Mouse (Mus musculus) MEL (cell line): ENCODE measurements around the gene Hoxc6. TPM values are rescaled to one million over a fixed set of nuclear protein-coding genes. Genes with fewer than 3 reads are reported as not detected.

ENCODE experiments used
- DNase-seq: peaks from one replicate; pipeline ENCODE4 v3.0.0; 2011; ENCODE audit warnings: low read depth, low spot score
- H3K27ac ChIP-seq: 2 replicates; pipeline ENCODE4 v1.5.1; 2012; ENCODE audit warnings: low read depth, mild to moderate bottlenecking, control low read depth, low read length, moderate library complexity; ENCODE audit not compliant: control insufficient read depth
- H3K27me3 ChIP-seq, 2 experiments: fragments of 150-350 bp in 1 of 2; sonication (generic) in 1 of 2; 2 replicates each; pipeline ENCODE4 v1.6.1; 2012; ENCODE audit warnings: low read length in 2 of 2, mild to moderate bottlenecking in 2 of 2, improper control_type of control experiment in 1 of 2, moderate library complexity in 1 of 2; ENCODE audit not compliant: insufficient read depth in 2 of 2, control insufficient read depth in 1 of 2
- H3K36me3 ChIP-seq, 2 experiments: 2 replicates each; pipeline ENCODE4 v1.6.1; 2012 to 2014; ENCODE audit warnings: low read length in 2 of 2, improper control_type of control experiment in 1 of 2, inconsistent platforms in 1 of 2, mild to moderate bottlenecking in 1 of 2; ENCODE audit not compliant: insufficient read depth in 2 of 2, control insufficient read depth in 1 of 2
- H3K4me1 ChIP-seq, 2 experiments: fragments of 150-350 bp in 1 of 2; sonication (generic) in 1 of 2; 2 replicates each; pipeline ENCODE4 v1.6.1; 2012; ENCODE audit warnings: low read length in 2 of 2, improper control_type of control experiment in 1 of 2, mild to moderate bottlenecking in 1 of 2; ENCODE audit not compliant: insufficient read depth in 2 of 2, control insufficient read depth in 1 of 2
- H3K4me3 ChIP-seq, 2 experiments: fragments of 150-350 bp in 1 of 2; sonication (generic) in 1 of 2; 2 replicates each; pipeline ENCODE4 v1.5.1; 2012; ENCODE audit warnings: low read depth in 2 of 2, low read length in 2 of 2, mild to moderate bottlenecking in 2 of 2, moderate library complexity in 2 of 2, control low read depth in 1 of 2, improper control_type of control experiment in 1 of 2; ENCODE audit not compliant: control insufficient read depth in 1 of 2, insufficient read depth in 1 of 2
- H3K79me2 ChIP-seq: 2 replicates; pipeline ENCODE4 v1.6.1; 2012; ENCODE audit warnings: mild to moderate bottlenecking, low read length, moderate library complexity; ENCODE audit not compliant: control insufficient read depth, poor library complexity, insufficient read depth
- H3K9ac ChIP-seq: 2 replicates; pipeline ENCODE4 v1.6.1; 2012; ENCODE audit warnings: low read depth, mild to moderate bottlenecking, control low read depth, low read length, moderate library complexity; ENCODE audit not compliant: control insufficient read depth, poor library complexity, severe bottlenecking
- H3K9me3 ChIP-seq: fragments of 150-350 bp; sonication (generic); replicated peaks from 2 replicates; pipeline ENCODE4 v1.6.1; 2012; ENCODE audit warnings: mild to moderate bottlenecking, low read length, improper control_type of control experiment, moderate library complexity; ENCODE audit not compliant: insufficient read depth
- CHD1 ChIP-seq: IDR thresholded peaks from 2 replicates; pipeline ENCODE4 v1.6.1; 2012; ENCODE audit warnings: low read depth, mild to moderate bottlenecking, inconsistent platforms, low read length, improper control_type of control experiment
- CHD2 ChIP-seq: IDR thresholded peaks from 2 replicates; pipeline ENCODE4 v1.6.1; 2011; ENCODE audit warnings: low read length, improper control_type of control experiment
- CTCF ChIP-seq, 3 experiments: IDR thresholded peaks in 2 of 3; conservative IDR thresholded peaks in 1 of 3; 2 replicates each; pipeline ENCODE4 v1.5.1; 2011 to 2012; ENCODE audit warnings: low read length in 3 of 3, low read depth in 2 of 3, mild to moderate bottlenecking in 2 of 3, improper control_type of control experiment in 1 of 3, inconsistent platforms in 1 of 3, mixed read lengths in 1 of 3, moderate library complexity in 1 of 3; ENCODE audit not compliant: control insufficient read depth in 1 of 3, insufficient read depth in 1 of 3, poor library complexity in 1 of 3, severe bottlenecking in 1 of 3
- E2F4 ChIP-seq: IDR thresholded peaks from 2 replicates; pipeline ENCODE4 v1.6.1; 2011; ENCODE audit warnings: low read depth, low read length, improper control_type of control experiment, borderline replicate concordance
- ETS1 ChIP-seq: IDR thresholded peaks from 2 replicates; pipeline ENCODE4 v1.6.1; 2012; ENCODE audit warnings: low read depth, mild to moderate bottlenecking, inconsistent platforms, low read length, improper control_type of control experiment, moderate library complexity
- GABPA ChIP-seq: IDR thresholded peaks from 2 replicates; pipeline ENCODE4 v1.6.1; 2012; ENCODE audit warnings: low read depth, mild to moderate bottlenecking, inconsistent platforms, low read length, improper control_type of control experiment, moderate library complexity
- GATA1 ChIP-seq: IDR thresholded peaks from 2 replicates; pipeline ENCODE4 v1.6.1; 2011; ENCODE audit warnings: low read depth, low read length, improper control_type of control experiment
- HCFC1 ChIP-seq: IDR thresholded peaks from 2 replicates; pipeline ENCODE4 v1.6.1; 2012; ENCODE audit warnings: low read depth, mild to moderate bottlenecking, inconsistent platforms, low read length, improper control_type of control experiment, moderate library complexity
- KAT2A ChIP-seq: conservative IDR thresholded peaks from 2 replicates; pipeline ENCODE4 v1.6.1; 2012; ENCODE audit warnings: low read depth, low read length, improper control_type of control experiment, inconsistent platforms
- MAFK ChIP-seq: IDR thresholded peaks from 2 replicates; pipeline ENCODE4 v1.6.1; 2011; ENCODE audit warnings: low read depth, mild to moderate bottlenecking, low read length, improper control_type of control experiment, borderline replicate concordance
- MAZ ChIP-seq: IDR thresholded peaks from 2 replicates; pipeline ENCODE4 v1.6.1; 2012; ENCODE audit warnings: low read depth, mild to moderate bottlenecking, inconsistent platforms, low read length, improper control_type of control experiment
- MEF2A ChIP-seq: IDR thresholded peaks from 2 replicates; pipeline ENCODE4 v1.6.1; 2014; ENCODE audit warnings: low read depth, mild to moderate bottlenecking, inconsistent platforms, low read length, improper control_type of control experiment; ENCODE audit not compliant: poor library complexity, insufficient replicate concordance, severe bottlenecking; ENCODE audit errors: extremely low read depth
- MXI1 ChIP-seq: IDR thresholded peaks from 2 replicates; pipeline ENCODE4 v1.6.1; 2011; ENCODE audit warnings: mild to moderate bottlenecking, low read depth, low read length, improper control_type of control experiment
- MYC ChIP-seq: IDR thresholded peaks from 2 replicates; pipeline ENCODE4 v1.6.1; 2011; ENCODE audit warnings: low read depth, mild to moderate bottlenecking, low read length, improper control_type of control experiment, moderate library complexity
- NELFE ChIP-seq: IDR thresholded peaks from 2 replicates; pipeline ENCODE4 v1.6.1; 2011; ENCODE audit warnings: low read depth, low read length, improper control_type of control experiment
- POLR2A ChIP-seq, 2 experiments: IDR thresholded peaks; 2 replicates each; pipeline ENCODE4 v1.6.1; 2011 to 2012; ENCODE audit warnings: low read length in 2 of 2, mild to moderate bottlenecking in 2 of 2, control low read depth in 1 of 2, improper control_type of control experiment in 1 of 2, low read depth in 1 of 2, moderate library complexity in 1 of 2; ENCODE audit not compliant: control insufficient read depth in 1 of 2, insufficient read depth in 1 of 2, poor library complexity in 1 of 2
- POLR2AphosphoS2 ChIP-seq: IDR thresholded peaks from 2 replicates; pipeline ENCODE4 v1.6.1; 2011; ENCODE audit warnings: low read length, improper control_type of control experiment
- RCOR1 ChIP-seq: IDR thresholded peaks from 2 replicates; pipeline ENCODE4 v1.6.1; 2012; ENCODE audit warnings: low read depth, mild to moderate bottlenecking, inconsistent platforms, low read length, improper control_type of control experiment
- SMC3 ChIP-seq: IDR thresholded peaks from 2 replicates; pipeline ENCODE4 v1.6.1; 2011; ENCODE audit warnings: low read depth, low read length, improper control_type of control experiment
- TBP ChIP-seq: IDR thresholded peaks from 2 replicates; pipeline ENCODE4 v1.8.0; 2011; ENCODE audit warnings: low read depth, low read length, improper control_type of control experiment
- UBTF ChIP-seq: IDR thresholded peaks from 2 replicates; pipeline ENCODE4 v1.6.1; 2012; ENCODE audit warnings: low read depth, mild to moderate bottlenecking, inconsistent platforms, low read length, improper control_type of control experiment, moderate library complexity, borderline replicate concordance; ENCODE audit not compliant: insufficient read depth
- USF1 ChIP-seq: IDR thresholded peaks from 2 replicates; pipeline ENCODE4 v1.6.1; 2014; ENCODE audit warnings: low read depth, mild to moderate bottlenecking, inconsistent platforms, low read length, improper control_type of control experiment, moderate library complexity
- polyA plus RNA-seq, 2 experiments: library from polyadenylated mRNA; stranded (reverse) in 1 of 2; unstranded in 1 of 2; fragments of >175 nt in 1 of 2; fragments of >200 nt in 1 of 2; gene quantifications; 2 replicates each; pipeline versions ENCODE4 v1.2.1 to v1.2.4; 2012; ENCODE audit warnings: low replicate concordance in 2 of 2, low read depth in 1 of 2; ENCODE audit not compliant: insufficient read length in 2 of 2, insufficient read depth in 1 of 2, missing spikeins in 1 of 2
- total RNA-seq: library from RNA; depleted of rRNA; stranded (reverse); fragments of 300-350 nt; gene quantifications from 2 replicates; pipeline ENCODE4 v1.2.3, GENCODE M21; 2012

Hoxc6 gene
- total and polyA plus RNA-seq, 3 experiments: 2.3 to 9.4 TPM; not detected in 1

DNA sequence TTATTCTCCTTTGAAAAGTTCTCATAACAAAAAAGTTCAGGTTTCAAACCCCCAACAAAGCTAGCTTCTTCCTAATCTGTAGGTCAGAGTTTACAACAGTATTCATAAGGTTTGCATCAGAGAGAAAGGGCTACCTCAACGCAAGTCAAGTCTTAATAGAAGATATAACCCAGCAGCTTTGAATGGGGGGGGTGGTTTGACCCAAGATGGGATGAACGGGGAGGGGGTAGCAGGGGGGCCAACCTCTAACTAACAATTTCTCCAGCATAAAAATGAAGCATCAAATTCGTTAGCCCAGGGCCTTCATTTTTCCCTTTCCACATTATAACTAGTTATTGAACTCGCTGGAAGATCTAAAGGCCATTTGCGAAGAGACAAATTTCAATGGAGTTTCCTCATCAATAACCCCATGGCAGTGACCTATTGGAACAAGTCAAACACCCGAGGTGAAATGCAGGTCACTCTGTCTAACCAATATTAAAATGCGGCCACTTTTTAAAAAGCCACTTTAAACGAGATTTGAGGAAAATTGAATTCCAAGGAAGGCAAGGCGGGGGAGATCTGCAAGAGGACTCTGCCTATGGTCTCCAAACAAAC is 31.0 kb downstream of the Hoxc6 start:
- Histone ChIP-seq H3K27me3 (no peaks in the 10 kb centered on the region), H3K4me3 (no peak overlapping the region), H3K4me1 (peaks cover 0 to 9% of the 10 kb centered on the region in 2 experiments; a peak in 3 of 4 replicates), H3K9ac (no peak overlapping the region), H3K9me3 (no peaks in the 10 kb centered on the region), H3K36me3 (no peaks in the 10 kb centered on the region), H3K27ac (no peak overlapping the region), H3K79me2 (no peaks in the 10 kb centered on the region)
- DNase-seq: no peak
- TF ChIP-seq E2F4 (no peak), NELFE (no peak), CTCF (IDR thresholded peaks at IDR 0.05 in 2 of 3, conservative IDR thresholded peaks at IDR 0.05 in 1 of 3; ENCODE audit: control insufficient read depth in 1 of 3, insufficient read depth in 1 of 3, low read depth in 2 of 3, low read length in 3 of 3, poor library complexity in 1 of 3, severe bottlenecking in 1 of 3) (no peak), MEF2A (no peak), MYC (no peak), POLR2A (IDR thresholded peaks at IDR 0.05; ENCODE audit: control insufficient read depth in 1 of 2, insufficient read depth in 1 of 2, low read depth in 1 of 2, low read length in 2 of 2, poor library complexity in 1 of 2) (no peak), CHD2 (no peak), MAZ (no peak), MAFK (no peak), CHD1 (no peak), GATA1 (no peak), RCOR1 (no peak), POLR2AphosphoS2 (no peak), MXI1 (no peak), KAT2A (no peak), SMC3 (no peak)
- TF ChIP-seq, all 39 proteins: peak for 0

DNA sequence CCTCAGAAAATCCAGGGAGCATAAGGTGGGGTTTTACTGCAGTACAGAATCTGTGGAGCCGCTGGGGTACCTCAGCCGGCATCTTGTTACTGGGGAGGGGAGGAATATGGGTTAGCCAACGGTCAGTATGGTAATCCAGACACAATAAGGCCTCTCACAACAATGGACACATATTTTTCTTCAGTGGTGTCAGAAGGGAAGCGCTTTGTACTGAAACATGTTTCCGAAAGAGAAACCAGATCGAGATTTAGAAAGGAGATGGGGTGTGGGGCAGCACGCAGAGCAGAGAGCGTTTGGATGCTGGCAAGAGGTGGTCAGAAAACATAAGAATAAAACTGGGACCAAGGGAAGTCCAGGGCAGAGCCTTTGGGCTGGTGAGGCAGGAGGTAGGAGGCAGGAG is 32.1 kb downstream of the Hoxc6 start:
- no peak overlapping the region for H3K4me3 ChIP-seq

More for the DNA sequence above, 32.1 kb downstream of the Hoxc6 start:
- H3K27me3 ChIP-seq: no peaks in the 10 kb centered on the region
- no peak overlapping the region for H3K9ac ChIP-seq
- H3K79me2 ChIP-seq: 0 out of 2 replicates have a peak, but pooled peaks cover 1% of the 10 kb centered on the region
- H3K36me3 ChIP-seq: no peaks in the 10 kb centered on the region
- H3K27ac ChIP-seq: no peak overlapping the region
- H3K4me1 ChIP-seq: peaks cover 0 to 9% of the 10 kb centered on the region in 2 experiments; a peak in 3 of 4 replicates
- TF ChIP-seq ETS1 (no peak), MAZ (no peak), POLR2AphosphoS2 (no peak), UBTF (no peak), GABPA (no peak), HCFC1 (no peak), E2F4 (no peak), TBP (no peak), NELFE (no peak), POLR2A (IDR thresholded peaks at IDR 0.05; ENCODE audit: control insufficient read depth in 1 of 2, insufficient read depth in 1 of 2, low read depth in 1 of 2, low read length in 2 of 2, poor library complexity in 1 of 2) (no peak), USF1 (no peak)
- DNase-seq: no peak
- H3K9me3 ChIP-seq: no peaks in the 10 kb centered on the region
